29 mouse cellular contexts compared by ENCODE assay signal in genomic region chr12:84572341-84572720, GRCm38 (mm10). TPM values are rescaled to one million over a fixed set of nuclear protein-coding genes. Genes with fewer than 3 reads are reported as not detected.
DNase-seq lines count a peak whose midpoint lies in the region; ATAC-seq and TF ChIP-seq lines count a peak whose summit lies in the region.
"Had no signal": no experiment of that assay in that cellular context is flagged by ENCODE, and none has a peak within 500 bp of the region (broad histone marks: within the 10 kb centered on the region; RNA-seq: fewer than 3 reads in every experiment).

No protein-coding gene starts in this region.

- no peak for TF ChIP-seq CTCF in forebrain, postnatal 0 days (IDR thresholded peaks at IDR 0.05; ENCODE audit: low read depth)
- no peak for TF ChIP-seq CTCF in midbrain, postnatal 0 days (IDR thresholded peaks at IDR 0.05)

- H3K27me3 ChIP-seq in forebrain, postnatal 0 days (ENCODE audit: insufficient read depth, low read length) = peaks cover 43% of the 10 kb centered on the region
- peaks cover 57% of the 10 kb centered on the region for H3K27me3 ChIP-seq in forebrain, embryonic 16.5 days (replicated peaks; ENCODE audit: control insufficient read depth, insufficient read depth, low read length)
- peaks cover 73% of the 10 kb centered on the region for H3K27me3 ChIP-seq in midbrain, embryonic 11.5 days (ENCODE audit: control insufficient read depth, insufficient read depth, low read length)
- peaks cover 46% of the 10 kb centered on the region for H3K27me3 ChIP-seq in midbrain, postnatal 0 days (ENCODE audit: insufficient read depth, low read length)
- peaks cover 72% of the 10 kb centered on the region for H3K27me3 ChIP-seq in embryonic facial prominence, embryonic 14.5 days (replicated peaks; ENCODE audit: control insufficient read depth, insufficient read depth, low read length)
- H3K27me3 ChIP-seq in neural tube, embryonic 13.5 days = peaks cover 99% of the 10 kb centered on the region

- no peaks in the 10 kb centered on the region for H3K4me1 ChIP-seq in forebrain, postnatal 0 days (ENCODE audit: insufficient read depth)
- peaks cover 23% of the 10 kb centered on the region for H3K4me1 ChIP-seq in forebrain, embryonic 16.5 days (replicated peaks; ENCODE audit: control insufficient read depth, insufficient read depth, low read length)
- peaks cover 10% of the 10 kb centered on the region for H3K4me1 ChIP-seq in midbrain, embryonic 11.5 days (ENCODE audit: control insufficient read depth, insufficient read depth, low read length)
- H3K4me1 ChIP-seq in midbrain, postnatal 0 days (ENCODE audit: insufficient read depth, low read length) = no peaks in the 10 kb centered on the region
- peaks cover 6% of the 10 kb centered on the region; the same call in 1 of the 2 replicates for H3K4me1 ChIP-seq in embryonic facial prominence, embryonic 14.5 days (ENCODE audit: control insufficient read depth, insufficient read depth, low read length)
- H3K4me1 ChIP-seq in neural tube, embryonic 13.5 days (replicated peaks) = peaks cover 21% of the 10 kb centered on the region

- H3K4me3 ChIP-seq in forebrain, postnatal 0 days (ENCODE audit: low read depth, low read length) = no peak overlapping the region
- H3K4me3 ChIP-seq in forebrain, embryonic 16.5 days (replicated peaks; ENCODE audit: low read length) = no peak overlapping the region
- no peak overlapping the region for H3K4me3 ChIP-seq in midbrain, embryonic 11.5 days (ENCODE audit: low read depth, low read length)
- H3K4me3 ChIP-seq in midbrain, postnatal 0 days (ENCODE audit: low read depth, low read length) = no peak overlapping the region
- H3K4me3 ChIP-seq in embryonic facial prominence, embryonic 14.5 days (ENCODE audit: low read depth, low read length) = 0 out of 2 replicates have a peak overlapping the region, but pooled peaks have one; percentile 23
- peak overlapping the region; percentile 18 for H3K4me3 ChIP-seq in neural tube, embryonic 13.5 days
- H3K4me3 ChIP-seq: forebrain, embryonic 15.5 days had no signal

- no peaks in the 10 kb centered on the region for H3K36me3 ChIP-seq in forebrain, postnatal 0 days (ENCODE audit: insufficient read depth)
- no peaks in the 10 kb centered on the region for H3K36me3 ChIP-seq in forebrain, embryonic 16.5 days (ENCODE audit: control insufficient read depth, insufficient read depth)
- no peaks in the 10 kb centered on the region for H3K36me3 ChIP-seq in midbrain, embryonic 11.5 days (ENCODE audit: control insufficient read depth, insufficient read depth, low read length)
- H3K36me3 ChIP-seq in midbrain, postnatal 0 days (ENCODE audit: insufficient read depth, low read length) = no peaks in the 10 kb centered on the region
- H3K36me3 ChIP-seq in embryonic facial prominence, embryonic 14.5 days (ENCODE audit: control insufficient read depth, insufficient read depth, low read length) = no peaks in the 10 kb centered on the region
- no peaks in the 10 kb centered on the region for H3K36me3 ChIP-seq in neural tube, embryonic 13.5 days
- H3K36me3 ChIP-seq: forebrain, embryonic 15.5 days; heart, embryonic 15.5 days had no signal

- no peak overlapping the region for H3K4me2 ChIP-seq in forebrain, postnatal 0 days (ENCODE audit: low read depth)
- H3K4me2 ChIP-seq in forebrain, embryonic 16.5 days (ENCODE audit: low read length) = no peak overlapping the region
- H3K4me2 ChIP-seq in midbrain, embryonic 11.5 days = no peak overlapping the region
- H3K4me2 ChIP-seq in midbrain, postnatal 0 days (ENCODE audit: low read depth, low read length, poor library complexity, severe bottlenecking) = no peak overlapping the region
- H3K4me2 ChIP-seq in embryonic facial prominence, embryonic 14.5 days (ENCODE audit: low read depth, low read length) = no peak overlapping the region
- no peak overlapping the region for H3K4me2 ChIP-seq in neural tube, embryonic 13.5 days
- H3K4me2 ChIP-seq: forebrain, embryonic 15.5 days had no signal

- WGBS in forebrain, postnatal 0 days = 13% methylated on average over 7 of the region's 7 CpGs
- WGBS in forebrain, embryonic 16.5 days = 9% methylated on average over 7 of the region's 7 CpGs
- 2% methylated on average over 7 of the region's 7 CpGs for WGBS in midbrain, embryonic 11.5 days
- WGBS in midbrain, postnatal 0 days = 4% methylated on average over 7 of the region's 7 CpGs
- 3% methylated on average over 7 of the region's 7 CpGs for WGBS in embryonic facial prominence, embryonic 14.5 days
- whole genome bisulfite sequencing in neural tube, embryonic 13.5 days = 1% methylated on average over 7 of the region's 7 CpGs

- DNase-seq in forebrain, postnatal 0 days = peak; percentile 27
- peak; percentile 90 for DNase-seq in midbrain, embryonic 11.5 days (ENCODE audit: low spot score, missing footprints)
- DNase-seq in midbrain, postnatal 0 days (ENCODE audit: low spot score) = no peak
- DNase-seq in embryonic facial prominence, embryonic 14.5 days (ENCODE audit: low spot score) = no peak
- DNase-seq in frontal cortex, postnatal 14 days (ENCODE audit: low spot score in 2 of 2) = no peak
- DNase-seq: cerebellum, adult 11 months; gastrocnemius, postnatal 25 days; left cerebral cortex, postnatal 4 days; lung, adult 18-20 months; lung, postnatal 14 days; retina, postnatal 1 day; right cerebral cortex, postnatal 25 days; spleen, adult 18-20 months had no signal

- H3K9me3 ChIP-seq in forebrain, postnatal 0 days (ENCODE audit: low read length) = no peaks in the 10 kb centered on the region
- H3K9me3 ChIP-seq in forebrain, embryonic 16.5 days (ENCODE audit: control insufficient read depth, low read length) = no peaks in the 10 kb centered on the region
- H3K9me3 ChIP-seq in midbrain, embryonic 11.5 days (ENCODE audit: control insufficient read depth, low read length) = no peaks in the 10 kb centered on the region
- no peaks in the 10 kb centered on the region for H3K9me3 ChIP-seq in midbrain, postnatal 0 days (ENCODE audit: low read length)
- no peaks in the 10 kb centered on the region for H3K9me3 ChIP-seq in embryonic facial prominence, embryonic 14.5 days (ENCODE audit: control insufficient read depth, low read length)
- no peaks in the 10 kb centered on the region for H3K9me3 ChIP-seq in neural tube, embryonic 13.5 days
- H3K9me3 ChIP-seq: forebrain, embryonic 15.5 days; heart, embryonic 15.5 days had no signal

- no peak overlapping the region for H3K9ac ChIP-seq in forebrain, postnatal 0 days
- no peak overlapping the region for H3K9ac ChIP-seq in forebrain, embryonic 16.5 days (replicated peaks; ENCODE audit: low read depth, low read length)
- no peak overlapping the region for H3K9ac ChIP-seq in midbrain, embryonic 11.5 days (ENCODE audit: low read length)
- H3K9ac ChIP-seq in midbrain, postnatal 0 days (replicated peaks; ENCODE audit: low read length, poor library complexity, severe bottlenecking) = no peak overlapping the region
- no peak overlapping the region for H3K9ac ChIP-seq in embryonic facial prominence, embryonic 14.5 days (ENCODE audit: low read depth, low read length)
- H3K9ac ChIP-seq in neural tube, embryonic 13.5 days = no peak overlapping the region
- H3K9ac ChIP-seq: forebrain, embryonic 15.5 days; heart, embryonic 15.5 days had no signal

- H3K27ac ChIP-seq in forebrain, postnatal 0 days (ENCODE audit: low read depth, low read length) = no peak overlapping the region
- H3K27ac ChIP-seq in forebrain, embryonic 16.5 days (ENCODE audit: low read length) = no peak overlapping the region
- no peak overlapping the region for H3K27ac ChIP-seq in midbrain, embryonic 11.5 days (ENCODE audit: low read depth, low read length)
- no peak overlapping the region for H3K27ac ChIP-seq in midbrain, postnatal 0 days (ENCODE audit: low read depth, low read length)
- H3K27ac ChIP-seq in embryonic facial prominence, embryonic 14.5 days (replicated peaks; ENCODE audit: low read depth, low read length) = no peak overlapping the region
- H3K27ac ChIP-seq in neural tube, embryonic 13.5 days (replicated peaks) = no peak overlapping the region
- H3K27ac ChIP-seq: forebrain, embryonic 15.5 days; heart, embryonic 15.5 days had no signal

- no peak for ATAC-seq in forebrain, postnatal 0 days
- ATAC-seq in forebrain, embryonic 16.5 days = no peak
- no peak for ATAC-seq in midbrain, embryonic 11.5 days (ENCODE audit: low FRiP score)
- ATAC-seq in midbrain, postnatal 0 days (ENCODE audit: low FRiP score) = no peak
- ATAC-seq in embryonic facial prominence, embryonic 14.5 days (ENCODE audit: low read depth) = no peak
- no peak for ATAC-seq in neural tube, embryonic 13.5 days (ENCODE audit: low read depth)
- ATAC-seq: forebrain, embryonic 15.5 days; inflammation-experienced regulatory T-cells, adult 6 months; Patski had no signal

RNA-seq across cellular contexts. Expression of gene Vsx2, which starts 2.8 kb away (rescaled TPM):
- total RNA-seq in forebrain, postnatal 0 days (2014; rRNA removed) = 0.46 and 0.67 TPM in 2 replicates
- polyA plus RNA-seq in forebrain, postnatal 0 days (2015; fragmentation: Nextera tagmentation; extraction: Ambion mirVana) = 0.05 and 0.10 TPM in 2 replicates
- 0.06 and 0.10 TPM in 2 replicates for polyA plus RNA-seq in forebrain, embryonic 16.5 days (2015; fragmentation: Nextera tagmentation; extraction: Ambion mirVana)
- polyA plus RNA-seq in midbrain, embryonic 11.5 days (2014; fragmentation: Nextera tagmentation; extraction: Ambion mirVana) = 0.66 and 0.99 TPM in 2 replicates
- total RNA-seq in midbrain, postnatal 0 days (2014; rRNA removed) = 1.8 and 3.0 TPM in 2 replicates
- polyA plus RNA-seq in midbrain, postnatal 0 days (2015; fragmentation: Nextera tagmentation; extraction: Ambion mirVana) = 0.83 and 1.2 TPM in 2 replicates
- 0.10 and 0.43 TPM in 2 replicates for polyA plus RNA-seq in embryonic facial prominence, embryonic 14.5 days (2014; fragmentation: Nextera tagmentation; extraction: Ambion mirVana)
- 7.5 and 7.7 TPM in 2 replicates for polyA plus RNA-seq in neural tube, embryonic 13.5 days (2015; fragmentation: Nextera tagmentation; extraction: Ambion mirVana)
- total RNA-seq: adrenal gland, adult 2 months; adrenal gland, postnatal 4 days; ES-E14; gastrocnemius, postnatal 25 days; heart, adult 8-10 months; heart, postnatal 36 days; left cerebral cortex, postnatal 4 days; megakaryocyte progenitor cell, adult 5-6 weeks; monocyte, adult 5-6 weeks had no signal
- polyA plus RNA-seq: adrenal gland, adult 2 months; CD4-positive, CD25-positive, alpha-beta regulatory T cell, adult 4 months; heart, embryonic 15.5 days; inflammation-experienced regulatory T-cells, adult 6 months; kidney, embryonic 16.5 days; liver, embryonic 11.5 days; Patski had no signal

RNA-seq across cellular contexts. Expression of gene Abcd4, which starts 44.9 kb away (rescaled TPM):
- 6.5 and 8.0 TPM in 2 replicates for total RNA-seq in forebrain, postnatal 0 days (2014; rRNA removed)
- polyA plus RNA-seq in forebrain, postnatal 0 days (2015; fragmentation: Nextera tagmentation; extraction: Ambion mirVana) = 3.9 and 6.7 TPM in 2 replicates
- polyA plus RNA-seq in forebrain, embryonic 16.5 days (2015; fragmentation: Nextera tagmentation; extraction: Ambion mirVana) = 10.1 and 15.5 TPM in 2 replicates
- polyA plus RNA-seq in midbrain, embryonic 11.5 days (2014; fragmentation: Nextera tagmentation; extraction: Ambion mirVana) = 6.4 and 7.6 TPM in 2 replicates
- 6.8 and 10.0 TPM in 2 replicates for total RNA-seq in midbrain, postnatal 0 days (2014; rRNA removed)
- polyA plus RNA-seq in midbrain, postnatal 0 days (2015; fragmentation: Nextera tagmentation; extraction: Ambion mirVana) = 9.0 and 10.4 TPM in 2 replicates
- 6.9 and 10.2 TPM in 2 replicates for polyA plus RNA-seq in embryonic facial prominence, embryonic 14.5 days (2014; fragmentation: Nextera tagmentation; extraction: Ambion mirVana)
- 12.8 TPM in 2 replicates for polyA plus RNA-seq in neural tube, embryonic 13.5 days (2015; fragmentation: Nextera tagmentation; extraction: Ambion mirVana)

Comparison
In these comparisons a context has a peak if more than half of its experiments do, and no peak if none do; other contexts are left out.
1. DNase-seq: peak in forebrain, postnatal 0 days (single experiment) and midbrain, embryonic 11.5 days (single experiment); none in midbrain, postnatal 0 days (single experiment), embryonic facial prominence, embryonic 14.5 days (single experiment) and frontal cortex, postnatal 14 days (0 of 2).
2. H3K4me3 ChIP-seq: peak in embryonic facial prominence, embryonic 14.5 days (single experiment) and neural tube, embryonic 13.5 days (single experiment); none in forebrain, postnatal 0 days (single experiment), forebrain, embryonic 16.5 days (single experiment), midbrain, embryonic 11.5 days (single experiment) and midbrain, postnatal 0 days (single experiment).